Mouse (Mus musculus): ENCODE results near the gene Dtx2. TPM values are rescaled to one million over a fixed set of nuclear protein-coding genes. Genes with fewer than 3 reads are reported as not detected.

Gene Dtx2
- total and polyA plus RNA-seq, 3 experiments: 16.0 to 43.7 (median 20.4) TPM

GRCm38 (mm10) chr5:136019907-136020306 is 25.3 kb downstream of the Dtx2 start:
- H3K9ac ChIP-seq (ENCODE audit: insufficient read depth, low read depth): no peak overlapping the region
- no peak overlapping the region for H3K27ac ChIP-seq (ENCODE audit: insufficient read depth, low read depth)
- TF ChIP-seq RCOR1 (conservative IDR thresholded peaks at IDR 0.05; ENCODE audit: low read depth, low read length) (no peak), RAD21 (IDR thresholded peaks at IDR 0.05; ENCODE audit: low read depth, low read length) (no peak), ELF1 (IDR thresholded peaks at IDR 0.05; ENCODE audit: low read depth, low read length) (no peak), TCF12 (IDR thresholded peaks at IDR 0.05; ENCODE audit: low read depth, low read length) (no peak), SIN3A (IDR thresholded peaks at IDR 0.05; ENCODE audit: low read length) (no peak), E2F4 (IDR thresholded peaks at IDR 0.05; ENCODE audit: insufficient replicate concordance, low read depth, low read length) (no peak), NELFE (IDR thresholded peaks at IDR 0.05; ENCODE audit: low read depth, low read length) (no peak), MEF2A (IDR thresholded peaks at IDR 0.05; ENCODE audit: borderline replicate concordance, low read depth, low read length) (no peak), UBTF (IDR thresholded peaks at IDR 0.05; ENCODE audit: low read depth, low read length) (no peak)
- in situ Hi-C loops (cut with MboI; ENCODE audit: low pct_ligation_motif_present, low pct_unique_long_range_greater_than_20kb, low sequenced_read_pairs) (no loop called here), dilution Hi-C loops (cut with MboI; ENCODE audit: extremely low pct_ligation_motif_present, extremely low pct_unique_long_range_greater_than_20kb, low sequenced_read_pairs) (no loop called here)
- no peaks in the 10 kb centered on the region; the same call in 1 of the 2 replicates for H3K79me2 ChIP-seq (replicated peaks; ENCODE audit: control insufficient read depth, extremely low read depth, insufficient read depth, poor library complexity, severe bottlenecking)
- no peaks in the 10 kb centered on the region for H3K9me3 ChIP-seq (replicated peaks; ENCODE audit: low read length)
- H3K27me3 ChIP-seq (replicated peaks): no peaks in the 10 kb centered on the region
- peaks cover 21 to 88% of the 10 kb centered on the region in 2 experiments for H3K36me3 ChIP-seq (replicated peaks in 1 of 2; ENCODE audit: control insufficient read depth in 1 of 2, insufficient read depth in 1 of 2, low read length in 1 of 2)
- no peak overlapping the region for H3K4me2 ChIP-seq (ENCODE audit: insufficient read depth, low read depth, poor library complexity, severe bottlenecking)
- peaks cover 21 to 71% of the 10 kb centered on the region in 2 experiments for H3K4me1 ChIP-seq (ENCODE audit: control insufficient read depth in 1 of 2, insufficient read depth in 2 of 2)
- DNase-seq (ENCODE audit: extremely low read depth): no peak
- H3K4me3 ChIP-seq (replicated peaks in 1 of 3; ENCODE audit: low read depth in 2 of 3, low read length in 2 of 3, poor library complexity in 1 of 3): no peak overlapping the region

GRCm38 (mm10) chr5:136025712-136026111 is 31.1 kb downstream of the Dtx2 start:
- Histone ChIP-seq H3K4me1 (ENCODE audit: control insufficient read depth in 1 of 2, insufficient read depth in 2 of 2) (peaks cover 0 to 51% of the 10 kb centered on the region in 2 experiments; a peak in 2 of 4 replicates), H3K79me2 (replicated peaks; ENCODE audit: control insufficient read depth, extremely low read depth, insufficient read depth, poor library complexity, severe bottlenecking) (no peaks in the 10 kb centered on the region), H3K4me3 (replicated peaks in 1 of 3; ENCODE audit: low read depth in 2 of 3, low read length in 2 of 3, poor library complexity in 1 of 3) (no peak overlapping the region), H3K36me3 (replicated peaks in 1 of 2; ENCODE audit: control insufficient read depth in 1 of 2, insufficient read depth in 1 of 2, low read length in 1 of 2) (peaks cover 40 to 95% of the 10 kb centered on the region in 2 experiments), H3K27ac (ENCODE audit: insufficient read depth, low read depth) (no peak overlapping the region), H3K4me2 (ENCODE audit: insufficient read depth, low read depth, poor library complexity, severe bottlenecking) (no peak overlapping the region), H3K9ac (ENCODE audit: insufficient read depth, low read depth) (no peak overlapping the region), H3K9me3 (replicated peaks; ENCODE audit: low read length) (no peaks in the 10 kb centered on the region), H3K27me3 (replicated peaks) (no peaks in the 10 kb centered on the region)
- no peak for DNase-seq (ENCODE audit: extremely low read depth)
- in situ Hi-C loops (cut with MboI; ENCODE audit: low pct_ligation_motif_present, low pct_unique_long_range_greater_than_20kb, low sequenced_read_pairs) (loop anchor here (5.0 kb wide), 1 partner anchor 33 kb away; the partner anchor contains the start of gene Dtx2), dilution Hi-C loops (cut with MboI; ENCODE audit: extremely low pct_ligation_motif_present, extremely low pct_unique_long_range_greater_than_20kb, low sequenced_read_pairs) (no loop called here)
- TF ChIP-seq EP300 (IDR thresholded peaks at IDR 0.05; ENCODE audit: low read length) (no peak), NELFE (IDR thresholded peaks at IDR 0.05; ENCODE audit: low read depth, low read length) (no peak), NRF1 (IDR thresholded peaks at IDR 0.05; ENCODE audit: low read depth, low read length) (no peak), MEF2A (IDR thresholded peaks at IDR 0.05; ENCODE audit: borderline replicate concordance, low read depth, low read length) (no peak), ZC3H11A (IDR thresholded peaks at IDR 0.05; ENCODE audit: low read depth, low read length) (no peak), ZNF384 (IDR thresholded peaks at IDR 0.05; ENCODE audit: low read depth, low read length) (no peak), UBTF (IDR thresholded peaks at IDR 0.05; ENCODE audit: low read depth, low read length) (no peak)

All from CH12.LX (cell line).